Mouse (Mus musculus) C2C12 (cell line): ENCODE results near the gene Vamp4.

Source experiments
- CTCF ChIP-seq: IDR thresholded peaks from one replicate; pipeline ENCODE4 v1.5.1; 2011; ENCODE audit not compliant: control insufficient read depth, insufficient read depth, insufficient read length
- MAX ChIP-seq: IDR thresholded peaks from one replicate; pipeline ENCODE4 v1.6.1; 2011; ENCODE audit warnings: mild to moderate bottlenecking, control low read depth
- MYOG ChIP-seq: IDR thresholded peaks from one replicate; pipeline ENCODE4 v1.6.1; 2011; ENCODE audit not compliant: control insufficient read depth, insufficient read length; ENCODE audit errors: extremely low read depth
- USF1 ChIP-seq: IDR thresholded peaks from one replicate; pipeline ENCODE4 v1.6.1; 2011; ENCODE audit warnings: low read depth, mild to moderate bottlenecking, control low read depth, moderate library complexity

GRCm38 (mm10) chr1:162586282-162586681, 16.0 kb downstream of the Vamp4 start:
- TF ChIP-seq CTCF (no peak), USF1 (no peak), MAX (no peak), MYOG (no peak)
